Mouse (Mus musculus) hindlimb bud, embryonic 11.5 days (tissue): ENCODE data around the gene Olfr338.
"Not testable (repeated sequence)": the region's sequence is repeated elsewhere in the genome, so short reads cannot be mapped to it uniquely, and the experiment has no call there.

Experiments used
- DNase-seq: peaks from one replicate; pipeline ENCODE4 v3.0.0-alpha.2; 2012; ENCODE audit warnings: low read depth, low spot score; ENCODE audit errors: extremely low spot score

The Olfr338 gene

DNA sequence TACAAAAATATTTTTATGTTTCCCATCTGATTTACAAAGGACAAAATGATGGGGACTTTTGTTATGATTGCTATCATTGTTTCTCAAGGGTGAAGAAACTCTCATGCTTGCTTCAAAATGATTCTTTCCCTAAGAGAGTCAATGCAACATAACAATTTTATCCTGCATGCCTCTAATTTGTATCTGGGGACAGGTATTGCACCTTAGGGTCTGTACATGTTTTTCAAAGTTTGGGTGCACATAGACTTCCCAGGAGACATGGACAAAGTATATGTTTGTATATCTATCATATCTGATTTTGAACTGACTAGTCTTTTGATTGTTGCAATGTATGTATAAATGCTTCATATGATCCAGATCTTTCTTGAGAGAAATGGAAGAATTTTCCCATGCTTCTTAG lies at the start of gene Olfr338:
TSS of gene Olfr338 (plus strand) at position 301 of the 400 bp plus-strand sequence.
- DNase-seq = no peak

DNA sequence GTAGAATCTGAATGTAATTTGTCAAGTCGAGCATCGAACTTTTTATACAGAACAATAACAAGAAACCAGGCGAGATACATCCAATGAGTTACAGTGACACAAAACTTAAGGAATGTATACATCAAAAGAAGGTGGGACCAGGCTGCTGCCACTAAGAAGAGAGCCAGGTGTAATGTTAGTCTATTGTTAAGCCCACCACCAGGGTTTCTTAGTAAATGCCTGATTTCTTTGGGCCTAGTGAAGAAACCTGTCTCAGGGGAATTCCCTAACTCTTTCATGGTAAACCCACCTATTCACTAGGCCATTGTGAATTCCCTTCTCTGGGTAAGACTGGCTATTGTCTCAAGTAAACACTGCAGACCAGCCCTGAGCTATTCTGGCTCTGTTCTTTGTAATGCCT lies 41.9 kb downstream of the Olfr338 start:
- DNase-seq = not testable (repeated sequence)

DNA sequence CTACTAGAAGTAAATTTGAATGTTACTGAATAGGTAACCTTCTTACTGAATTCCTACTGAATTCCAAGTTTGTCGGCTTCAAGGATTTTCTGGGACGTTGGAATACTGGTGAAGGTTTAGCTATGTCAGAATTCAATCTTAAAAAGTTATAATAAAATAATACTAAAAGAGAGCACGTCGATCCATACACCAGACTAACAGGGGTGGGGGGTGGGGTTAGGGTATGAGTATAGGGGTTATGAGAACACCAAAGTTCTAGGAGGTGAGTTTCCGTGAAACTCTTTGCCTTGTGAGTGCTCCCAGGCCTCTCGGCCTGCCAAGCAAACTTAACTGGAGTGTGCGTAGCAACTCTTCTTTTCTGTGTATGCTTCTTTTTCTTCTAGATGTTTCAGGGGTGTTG lies 42.3 kb downstream of the Olfr338 start:
- DNase-seq = not testable (repeated sequence)

DNA sequence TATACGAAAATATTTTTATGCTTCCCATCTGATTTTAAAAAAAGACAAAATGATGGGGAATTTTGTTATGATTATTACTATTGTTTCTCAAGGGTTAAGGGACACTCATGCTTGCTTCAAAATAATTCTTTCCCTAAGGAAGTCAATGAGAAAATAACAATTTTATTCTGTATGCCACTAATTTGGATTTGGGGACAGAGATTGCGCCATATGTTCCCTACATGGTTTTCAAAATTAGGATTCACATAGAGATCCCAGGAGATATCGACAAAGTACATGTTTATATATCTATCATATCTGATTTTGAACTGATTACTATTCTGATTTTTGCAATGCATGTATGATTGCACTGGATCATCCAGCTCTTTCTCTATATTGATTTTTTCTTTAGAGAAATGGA lies 45.3 kb downstream of the Olfr338 start, which contains the start of gene Olfr339:
TSS of gene Olfr339 (plus strand) at position 301 of the 400 bp plus-strand sequence.
- no peak for DNase-seq
